Mouse (Mus musculus): Measurements from ENCODE around the gene Pla2g7. TPM values are rescaled to one million over a fixed set of nuclear protein-coding genes. Genes with fewer than 3 reads are reported as not detected.
"Not testable (repeated sequence)": the region's sequence is repeated elsewhere in the genome, so short reads cannot be mapped to it uniquely, and the experiment has no call there.

The Pla2g7 gene
- 12.9 and 13.4 TPM in 2 replicates for polyA plus RNA-seq (2012; rRNA removed)

GRCm38 (mm10) chr17:43567992-43568888, at the start of gene Pla2g7:
TSS of gene Pla2g7 (plus strand) at chr17:43568098.
- Histone ChIP-seq H3K27me3 (replicated peaks; ENCODE audit: control insufficient read depth, insufficient read depth, low read length) (no peaks in the 10 kb centered on the region), H3K36me3 (ENCODE audit: control insufficient read depth, insufficient read depth, low read length) (no peaks in the 10 kb centered on the region), H3K4me1 (ENCODE audit: control insufficient read depth, insufficient read depth, low read length) (no peaks in the 10 kb centered on the region), H3K27ac (ENCODE audit: insufficient read depth, low read depth, low read length) (0 out of 2 replicates have a peak within 1 kb of the TSS, but pooled peaks have one; percentile 18), H3K4me3 (ENCODE audit: insufficient read depth, low read depth, low read length) (peak within 1 kb of the TSS; percentile 47)
- under 1% methylated on average over 34 of the region's 34 CpGs for WGBS
- TF ChIP-seq POLR2A (IDR thresholded peaks at IDR 0.05; ENCODE audit: low read depth, low read length) (no peak), CTCF (conservative IDR thresholded peaks at IDR 0.05; ENCODE audit: insufficient read depth, insufficient read length, low read depth, low read length) (no peak)
- peak; percentile 38 for DNase-seq

GRCm38 (mm10) chr17:43518644-43519409, 49.1 kb upstream of the Pla2g7 start:
- no peak overlapping the region for H3K27ac ChIP-seq (ENCODE audit: insufficient read depth, low read depth, low read length)
- H3K4me3 ChIP-seq (ENCODE audit: insufficient read depth, low read depth, low read length) = no peak overlapping the region
- H3K36me3 ChIP-seq (ENCODE audit: control insufficient read depth, insufficient read depth, low read length) = no peaks in the 10 kb centered on the region
- peak; percentile 78 for DNase-seq
- H3K4me1 ChIP-seq (ENCODE audit: control insufficient read depth, insufficient read depth, low read length) = no peaks in the 10 kb centered on the region
- WGBS = 20% methylated on average over 18 of the region's 18 CpGs
- TF ChIP-seq CTCF (conservative IDR thresholded peaks at IDR 0.05; ENCODE audit: insufficient read depth, insufficient read length, low read depth, low read length) (peak; percentile 70), POLR2A (IDR thresholded peaks at IDR 0.05; ENCODE audit: low read depth, low read length) (no peak)
- H3K27me3 ChIP-seq (replicated peaks; ENCODE audit: control insufficient read depth, insufficient read depth, low read length) = no peaks in the 10 kb centered on the region

- Histone ChIP-seq H3K36me3 (ENCODE audit: control insufficient read depth, insufficient read depth, low read length) (no peaks in the 10 kb centered on the region), H3K4me1 (ENCODE audit: control insufficient read depth, insufficient read depth, low read length) (no peaks in the 10 kb centered on the region), H3K27ac (ENCODE audit: insufficient read depth, low read depth, low read length) (no peak overlapping the region), H3K27me3 (replicated peaks; ENCODE audit: control insufficient read depth, insufficient read depth, low read length) (no peaks in the 10 kb centered on the region), H3K4me3 (ENCODE audit: insufficient read depth, low read depth, low read length) (no peak overlapping the region)
- no peak for DNase-seq
- TF ChIP-seq CTCF (conservative IDR thresholded peaks at IDR 0.05; ENCODE audit: insufficient read depth, insufficient read length, low read depth, low read length) = no peak
- TF ChIP-seq POLR2A (IDR thresholded peaks at IDR 0.05; ENCODE audit: low read depth, low read length) = no peak
- WGBS = 63% methylated on average over 3 of the region's 3 CpGs
Measured at GRCm38 (mm10) chr17:43520166-43520565, 47.7 kb upstream of the Pla2g7 start.

- H3K4me1 ChIP-seq (ENCODE audit: control insufficient read depth, insufficient read depth, low read length) = no peaks in the 10 kb centered on the region
- 91% methylated on average over 2 of the region's 2 CpGs for WGBS
- H3K27me3 ChIP-seq (replicated peaks; ENCODE audit: control insufficient read depth, insufficient read depth, low read length) = no peaks in the 10 kb centered on the region
- no peak for DNase-seq
- no peak overlapping the region for H3K4me3 ChIP-seq (ENCODE audit: insufficient read depth, low read depth, low read length)
- no peak overlapping the region for H3K27ac ChIP-seq (ENCODE audit: insufficient read depth, low read depth, low read length)
- TF ChIP-seq CTCF (conservative IDR thresholded peaks at IDR 0.05; ENCODE audit: insufficient read depth, insufficient read length, low read depth, low read length) (no peak), POLR2A (IDR thresholded peaks at IDR 0.05; ENCODE audit: low read depth, low read length) (no peak)
- H3K36me3 ChIP-seq (ENCODE audit: control insufficient read depth, insufficient read depth, low read length) = no peaks in the 10 kb centered on the region
Measured at GRCm38 (mm10) chr17:43530507-43530906, 37.4 kb upstream of the Pla2g7 start.

GRCm38 (mm10) chr17:43531192-43531591, 36.7 kb upstream of the Pla2g7 start:
- H3K27ac ChIP-seq (ENCODE audit: insufficient read depth, low read depth, low read length) = no peak overlapping the region
- WGBS = 97% methylated on average over 4 of the region's 4 CpGs
- no peak for DNase-seq

DNA sequence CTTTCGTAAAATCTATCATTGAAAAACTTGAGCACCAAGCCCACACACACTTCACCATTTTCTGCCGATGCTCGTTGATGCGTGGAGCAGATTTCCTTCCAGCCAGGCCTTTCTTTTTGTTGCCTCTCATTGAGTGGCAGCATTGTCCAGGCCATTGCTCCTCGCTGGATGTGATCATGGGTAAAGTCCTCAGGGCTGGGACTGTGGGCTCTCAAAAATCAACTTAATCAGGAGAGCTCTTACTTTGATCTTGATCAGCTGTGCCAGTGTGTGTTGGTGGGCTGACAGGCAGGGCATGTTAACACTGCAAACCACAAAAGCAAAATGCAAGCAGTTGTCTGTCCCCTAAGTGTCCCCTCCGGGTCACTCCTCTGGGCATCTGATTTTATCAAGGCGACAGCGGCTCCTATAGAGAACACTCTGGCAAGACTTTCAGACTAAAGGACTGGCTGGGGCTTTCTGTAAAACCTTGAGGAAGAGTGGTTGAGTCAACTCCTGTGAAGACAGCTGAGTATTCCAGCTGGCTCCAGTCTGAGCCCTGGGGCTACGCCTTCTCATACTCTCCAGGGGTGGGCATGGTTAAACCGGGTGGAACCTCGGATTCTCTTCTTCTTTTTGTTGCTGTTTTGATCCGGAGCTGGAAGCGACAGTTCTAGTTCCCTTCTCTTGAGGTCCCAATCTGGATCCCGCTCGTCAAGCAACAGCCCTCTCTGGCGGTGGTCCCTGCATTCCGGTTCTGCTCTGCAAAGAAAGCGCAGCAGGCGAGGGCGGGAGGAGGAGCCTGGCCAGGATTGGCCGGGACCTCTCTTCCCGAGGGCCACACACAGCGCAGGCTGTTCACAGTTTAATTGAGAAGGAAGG, 33.3 kb upstream of the Pla2g7 start:
- Histone ChIP-seq H3K36me3 (ENCODE audit: control insufficient read depth, insufficient read depth, low read length) (no peaks in the 10 kb centered on the region), H3K4me3 (ENCODE audit: insufficient read depth, low read depth, low read length) (peak overlapping the region; percentile 15; the same call in 1 of the 2 replicates), H3K4me1 (ENCODE audit: control insufficient read depth, insufficient read depth, low read length) (no peaks in the 10 kb centered on the region), H3K27me3 (replicated peaks; ENCODE audit: control insufficient read depth, insufficient read depth, low read length) (no peaks in the 10 kb centered on the region), H3K27ac (ENCODE audit: insufficient read depth, low read depth, low read length) (no peak overlapping the region)
- DNase-seq = peak; percentile 47
- WGBS = 22% methylated on average over 23 of the region's 23 CpGs
- TF ChIP-seq CTCF (conservative IDR thresholded peaks at IDR 0.05; ENCODE audit: insufficient read depth, insufficient read length, low read depth, low read length) = no peak

More at GRCm38 (mm10) chr17:43531192-43531591, 36.7 kb upstream of the Pla2g7 start:
- Histone ChIP-seq H3K36me3 (ENCODE audit: control insufficient read depth, insufficient read depth, low read length) (no peaks in the 10 kb centered on the region), H3K27me3 (replicated peaks; ENCODE audit: control insufficient read depth, insufficient read depth, low read length) (no peaks in the 10 kb centered on the region), H3K4me3 (ENCODE audit: insufficient read depth, low read depth, low read length) (no peak overlapping the region), H3K4me1 (ENCODE audit: control insufficient read depth, insufficient read depth, low read length) (no peaks in the 10 kb centered on the region)
- no peak for TF ChIP-seq POLR2A (IDR thresholded peaks at IDR 0.05; ENCODE audit: low read depth, low read length)
- no peak for TF ChIP-seq CTCF (conservative IDR thresholded peaks at IDR 0.05; ENCODE audit: insufficient read depth, insufficient read length, low read depth, low read length)

GRCm38 (mm10) chr17:43536841-43537240, 31.1 kb upstream of the Pla2g7 start:
- H3K27me3 ChIP-seq (replicated peaks; ENCODE audit: control insufficient read depth, insufficient read depth, low read length); DNase-seq; H3K27ac ChIP-seq (ENCODE audit: insufficient read depth, low read depth, low read length); H3K36me3 ChIP-seq (ENCODE audit: control insufficient read depth, insufficient read depth, low read length); H3K4me3 ChIP-seq (ENCODE audit: insufficient read depth, low read depth, low read length); H3K4me1 ChIP-seq (ENCODE audit: control insufficient read depth, insufficient read depth, low read length): not testable (repeated sequence)
- 96% methylated on average over 6 of the region's 6 CpGs for WGBS

All from kidney, adult 2 months (tissue).